Mouse (Mus musculus): ENCODE data around the gene Strn3. TPM values are rescaled to one million over a fixed set of nuclear protein-coding genes. Genes with fewer than 3 reads are reported as not detected.

Strn3 gene
- total and polyA plus RNA-seq, 3 experiments: 19.0 to 46.3 (median 29.4) TPM

- H3K9ac ChIP-seq (ENCODE audit: control insufficient read depth, low read depth, low read length, poor library complexity, severe bottlenecking): no peak overlapping the region
- TF ChIP-seq POLR2AphosphoS5 (IDR thresholded peaks at IDR 0.05; ENCODE audit: borderline replicate concordance, low read depth, low read length) (no peak), UBTF (IDR thresholded peaks at IDR 0.05; ENCODE audit: borderline replicate concordance, insufficient read depth, low read depth, low read length) (no peak), ZNF384 (IDR thresholded peaks at IDR 0.05; ENCODE audit: low read depth, low read length) (no peak), SIN3A (IDR thresholded peaks at IDR 0.05; ENCODE audit: low read length) (no peak), MYB (IDR thresholded peaks at IDR 0.05; ENCODE audit: low read depth, low read length) (no peak), POLR2A (IDR thresholded peaks at IDR 0.05; ENCODE audit: control insufficient read depth in 1 of 2, insufficient read depth in 1 of 2, low read depth in 1 of 2, low read length in 2 of 2, poor library complexity in 1 of 2) (no peak), HCFC1 (IDR thresholded peaks at IDR 0.05; ENCODE audit: low read depth, low read length) (no peak), BHLHE40 (IDR thresholded peaks at IDR 0.05; ENCODE audit: borderline replicate concordance, low read depth, low read length) (no peak), JUND (IDR thresholded peaks at IDR 0.05; ENCODE audit: low read depth, low read length) (no peak)
- H3K9me3 ChIP-seq (replicated peaks; ENCODE audit: insufficient read depth, low read length): no peaks in the 10 kb centered on the region
- no peaks in the 10 kb centered on the region for H3K27me3 ChIP-seq (ENCODE audit: control insufficient read depth in 1 of 2, insufficient read depth in 2 of 2, low read length in 2 of 2)
- peaks cover 0 to 9% of the 10 kb centered on the region in 2 experiments; a peak in 3 of 4 replicates for H3K4me1 ChIP-seq (ENCODE audit: control insufficient read depth in 1 of 2, insufficient read depth in 2 of 2, low read length in 2 of 2)
- H3K36me3 ChIP-seq (ENCODE audit: control insufficient read depth in 1 of 2, insufficient read depth in 2 of 2, low read length in 2 of 2): peaks cover 0 to 29% of the 10 kb centered on the region in 2 experiments; a peak in 2 of 4 replicates
- peaks cover 70% of the 10 kb centered on the region for H3K79me2 ChIP-seq (ENCODE audit: control insufficient read depth, insufficient read depth, low read length, poor library complexity)
- H3K27ac ChIP-seq (ENCODE audit: control insufficient read depth, low read depth, low read length): no peak overlapping the region
- DNase-seq (ENCODE audit: low read depth, low spot score): no peak
- H3K4me3 ChIP-seq (ENCODE audit: control insufficient read depth in 1 of 2, insufficient read depth in 1 of 2, low read depth in 2 of 2, low read length in 2 of 2): no peak overlapping the region
These were observed 15.3 kb downstream of the Strn3 start for GRCm38 (mm10) chr12:51676442-51676841.

DNA sequence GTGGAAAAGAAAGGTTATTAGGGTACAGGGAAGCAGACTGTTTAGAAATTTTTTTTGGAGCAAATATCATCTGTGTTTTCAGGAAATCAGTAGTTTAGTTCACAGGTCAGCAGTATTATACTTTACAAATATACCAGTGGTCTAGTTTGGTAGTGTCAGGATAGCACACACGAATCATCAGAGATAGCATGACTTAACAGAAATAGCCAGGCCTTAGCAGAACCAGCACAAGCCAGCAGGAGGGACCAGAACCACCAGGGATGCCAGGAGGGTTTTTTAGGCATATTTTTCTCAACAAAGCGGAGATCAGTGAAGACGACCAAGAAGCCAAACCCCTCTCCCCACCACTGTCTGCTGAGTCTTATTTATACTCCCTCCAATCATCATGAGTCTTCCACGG lies 18.4 kb downstream of the Strn3 start:
- TF ChIP-seq RCOR1 (IDR thresholded peaks at IDR 0.05; ENCODE audit: low read depth, low read length) (no peak), RAD21 (IDR thresholded peaks at IDR 0.05; ENCODE audit: low read depth, low read length) (no peak), MYC (IDR thresholded peaks at IDR 0.05; ENCODE audit: low read depth, low read length) (no peak), MAFK (IDR thresholded peaks at IDR 0.05; ENCODE audit: borderline replicate concordance, low read depth, low read length) (no peak), CHD1 (IDR thresholded peaks at IDR 0.05; ENCODE audit: low read depth, low read length) (no peak), MYB (IDR thresholded peaks at IDR 0.05; ENCODE audit: low read depth, low read length) (no peak), SMC3 (IDR thresholded peaks at IDR 0.05; ENCODE audit: low read depth, low read length) (no peak), POLR2AphosphoS2 (IDR thresholded peaks at IDR 0.05; ENCODE audit: low read length) (no peak)
- H3K27me3 ChIP-seq (ENCODE audit: control insufficient read depth in 1 of 2, insufficient read depth in 2 of 2, low read length in 2 of 2): no peaks in the 10 kb centered on the region
- peaks cover 66% of the 10 kb centered on the region for H3K79me2 ChIP-seq (ENCODE audit: control insufficient read depth, insufficient read depth, low read length, poor library complexity)
- no peak overlapping the region for H3K4me3 ChIP-seq (ENCODE audit: control insufficient read depth in 1 of 2, insufficient read depth in 1 of 2, low read depth in 2 of 2, low read length in 2 of 2)
- H3K9ac ChIP-seq (ENCODE audit: control insufficient read depth, low read depth, low read length, poor library complexity, severe bottlenecking): no peak overlapping the region
- no peak overlapping the region for H3K27ac ChIP-seq (ENCODE audit: control insufficient read depth, low read depth, low read length)
- peaks cover 0 to 26% of the 10 kb centered on the region in 2 experiments; a peak in 2 of 4 replicates for H3K36me3 ChIP-seq (ENCODE audit: control insufficient read depth in 1 of 2, insufficient read depth in 2 of 2, low read length in 2 of 2)
- peaks cover 0 to 7% of the 10 kb centered on the region in 2 experiments; a peak in 2 of 4 replicates for H3K4me1 ChIP-seq (ENCODE audit: control insufficient read depth in 1 of 2, insufficient read depth in 2 of 2, low read length in 2 of 2)
- H3K9me3 ChIP-seq (replicated peaks; ENCODE audit: insufficient read depth, low read length): no peaks in the 10 kb centered on the region
- no peak for DNase-seq (ENCODE audit: low read depth, low spot score)
